Mouse (Mus musculus) forebrain, postnatal 0 days (tissue): Measurements from ENCODE around the gene Lrrc58. TPM values are rescaled to one million over a fixed set of nuclear protein-coding genes. Genes with fewer than 3 reads are reported as not detected.

Experiments
- ATAC-seq: fragments of 200-750 bp; cut with Nextera tagmentation; 2 replicates; pipeline ENCODE4 v1.8.0; 2017; ENCODE audit warnings: mild to moderate bottlenecking, moderate library complexity
- DNase-seq: peaks from one replicate; pipeline ENCODE4 v3.0.0-alpha.2; 2015
- H3K27ac ChIP-seq: fragments of 300-500 bp; sonication (generic); 2 replicates; pipeline ENCODE4 v1.5.1; 2014; ENCODE audit warnings: low read depth, mild to moderate bottlenecking, antibody characterized with exemption, low read length, moderate library complexity, mixed read lengths
- H3K27me3 ChIP-seq: fragments of 300-500 bp; sonication (generic); 2 replicates; pipeline ENCODE4 v1.6.1; 2014; ENCODE audit warnings: mild to moderate bottlenecking, low read length, mixed read lengths; ENCODE audit not compliant: insufficient read depth
- H3K36me3 ChIP-seq: fragments of 300-500 bp; sonication (generic); 2 replicates; pipeline ENCODE4 v1.6.1; 2014; ENCODE audit warnings: mild to moderate bottlenecking, moderate library complexity; ENCODE audit not compliant: insufficient read depth
- H3K4me1 ChIP-seq: fragments of 300-500 bp; sonication (generic); 2 replicates; pipeline ENCODE4 v1.6.1; 2014; ENCODE audit warnings: antibody characterized with exemption; ENCODE audit not compliant: insufficient read depth
- H3K4me2 ChIP-seq: fragments of 300-500 bp; sonication (generic); 2 replicates; pipeline ENCODE4 v1.6.1; 2014; ENCODE audit warnings: low read depth, mild to moderate bottlenecking, moderate library complexity
- H3K4me3 ChIP-seq: fragments of 300-500 bp; sonication (generic); 2 replicates; pipeline ENCODE4 v1.5.1; 2014; ENCODE audit warnings: low read depth, low read length, mixed read lengths
- H3K9ac ChIP-seq: fragments of 300-500 bp; sonication (generic); 2 replicates; pipeline ENCODE4 v1.6.1; 2014; ENCODE audit warnings: mild to moderate bottlenecking
- H3K9me3 ChIP-seq: fragments of 300-500 bp; sonication (generic); 2 replicates; pipeline ENCODE4 v1.6.1; 2016; ENCODE audit warnings: low read length
- CTCF ChIP-seq: sonication (generic); IDR thresholded peaks from 2 replicates; pipeline ENCODE4 v1.5.1; 2016; ENCODE audit warnings: antibody characterized with exemption, control low read depth, low read depth
- WGBS: fragments of 180-500 bp; shearing (Covaris S2); extraction: QIAGEN DNeasy Blood & Tissue Kit; methylation state at CpG from one replicate; pipeline ENCODE4 v1.1.7; 2014; 5-methylcytosine and 5-hydroxymethylcytosine counted together
- polyA plus RNA-seq: library from polyadenylated mRNA; unstranded; fragments of >200 nt; fragmentation: Nextera tagmentation; extraction: Ambion mirVana; gene quantifications from 2 replicates; pipeline ENCODE4 v1.2.1, GENCODE M21; 2015
- total RNA-seq: library from RNA; depleted of rRNA; stranded (reverse); fragments of >200 nt; gene quantifications from 2 replicates; pipeline ENCODE4 v1.2.3, GENCODE M21; 2014

The Lrrc58 gene
- total and polyA plus RNA-seq, 2 experiments from 2014 or later = 43.7 to 97.5 TPM

DNA sequence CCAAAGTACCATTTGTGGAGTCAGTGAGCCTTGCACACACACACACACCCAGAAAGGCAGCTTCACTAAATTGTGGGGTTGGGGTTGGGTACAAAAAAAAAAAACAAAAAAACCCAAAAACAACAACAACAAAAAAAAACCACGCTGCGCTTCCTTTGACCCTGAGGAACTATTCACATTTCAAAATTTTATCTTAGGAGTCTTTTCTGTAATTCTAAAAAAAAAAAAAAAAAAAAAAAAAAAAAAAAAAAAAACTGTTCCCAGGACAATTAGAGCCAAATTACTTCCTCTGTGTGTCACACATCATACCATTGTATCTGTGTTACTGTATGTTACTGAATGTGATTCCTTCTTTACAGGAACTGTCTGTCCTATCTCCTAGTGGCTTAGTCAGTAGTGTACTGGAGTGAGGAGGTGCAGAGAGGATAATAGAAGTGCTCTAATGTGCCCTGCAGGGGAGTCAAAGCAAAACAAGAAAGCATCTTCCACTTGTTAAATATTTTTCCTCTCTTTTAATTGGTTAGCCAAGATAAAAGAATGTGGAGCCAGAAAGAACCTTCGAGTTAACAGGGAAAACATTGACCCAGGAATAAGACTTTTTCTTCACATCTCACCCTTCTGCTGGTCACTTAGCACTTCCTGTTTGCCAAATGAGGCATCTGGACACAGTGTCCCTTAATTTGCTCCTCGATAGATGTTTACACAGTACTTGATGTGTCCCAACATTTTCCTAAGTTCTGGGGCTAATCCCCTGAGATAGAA, 1.5 kb downstream of the Lrrc58 start:
- H3K4me3 ChIP-seq = peak overlapping the region; percentile 98
- H3K36me3 ChIP-seq = no peaks in the 10 kb centered on the region
- ATAC-seq (no peak), DNase-seq (no peak)
- WGBS = 18% methylated on average over 4 of the region's 4 CpGs
- H3K27me3 ChIP-seq = no peaks in the 10 kb centered on the region
- H3K4me2 ChIP-seq = peak overlapping the region; percentile 72
- H3K9ac ChIP-seq = peak overlapping the region; percentile 95
- TF ChIP-seq CTCF = peak; percentile 30
- H3K9me3 ChIP-seq = no peaks in the 10 kb centered on the region
- peaks cover 22% of the 10 kb centered on the region for H3K4me1 ChIP-seq
- H3K27ac ChIP-seq = peak overlapping the region; percentile 100; the same call in 1 of the 2 replicates

DNA sequence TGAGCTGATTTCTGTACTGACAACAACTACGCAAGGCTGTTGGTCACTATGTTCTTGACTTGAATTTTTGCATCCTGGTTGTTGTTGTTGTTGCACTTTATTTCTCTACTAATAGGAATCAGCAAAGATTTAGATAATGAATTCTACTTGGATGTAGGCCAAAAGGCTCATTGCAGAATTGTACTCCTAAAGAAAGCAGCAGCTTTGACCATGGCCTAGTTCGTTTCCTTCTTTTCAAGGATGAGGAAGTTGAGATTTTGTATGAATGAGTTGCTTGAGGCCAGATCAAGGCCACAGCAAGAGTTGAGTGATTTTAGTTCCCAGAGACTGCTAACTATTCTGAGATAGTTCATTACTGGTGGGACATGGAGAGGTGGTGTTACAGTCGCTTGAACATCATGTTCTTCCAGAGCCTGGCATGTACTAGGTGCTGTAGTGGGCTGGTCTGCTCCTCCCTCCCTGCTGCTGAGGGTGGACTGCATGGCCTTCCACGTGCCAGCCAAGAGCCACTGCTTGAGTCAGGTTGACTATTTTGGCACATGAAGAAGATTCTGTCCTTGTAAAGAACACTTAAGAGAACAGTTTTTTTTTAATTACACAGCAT, 3.0 kb downstream of the Lrrc58 start:
- H3K4me3 ChIP-seq = no peak overlapping the region
- TF ChIP-seq CTCF = no peak
- H3K4me2 ChIP-seq = peak overlapping the region; percentile 8; the same call in 1 of the 2 replicates
- DNase-seq (no peak), ATAC-seq (no peak)
- H3K4me1 ChIP-seq = peaks cover 22% of the 10 kb centered on the region
- H3K27me3 ChIP-seq = no peaks in the 10 kb centered on the region
- H3K9ac ChIP-seq = no peak overlapping the region
- no peaks in the 10 kb centered on the region for H3K36me3 ChIP-seq
- H3K27ac ChIP-seq = no peak overlapping the region
- 48% methylated on average over 4 of the region's 4 CpGs for WGBS
- H3K9me3 ChIP-seq = no peaks in the 10 kb centered on the region

- Histone ChIP-seq H3K27ac (no peak overlapping the region), H3K4me3 (no peak overlapping the region), H3K9me3 (no peaks in the 10 kb centered on the region), H3K9ac (no peak overlapping the region), H3K36me3 (peaks cover 17% of the 10 kb centered on the region; the same call in 1 of the 2 replicates), H3K27me3 (no peaks in the 10 kb centered on the region), H3K4me2 (no peak overlapping the region), H3K4me1 (peaks cover 21% of the 10 kb centered on the region)
- no peak for DNase-seq
- no peak for TF ChIP-seq CTCF
- WGBS = 77% methylated on average over 4 of the region's 4 CpGs
- peak; percentile 25; the same call in 1 of the 2 replicates for ATAC-seq
These were observed 6.5 kb downstream of the Lrrc58 start for GRCm38 (mm10) chr16:37874501-37875235.

- no peak for TF ChIP-seq CTCF
- no peak for DNase-seq
- Histone ChIP-seq H3K4me3 (no peak overlapping the region), H3K27ac (no peak overlapping the region), H3K4me2 (no peak overlapping the region), H3K36me3 (peaks cover 40% of the 10 kb centered on the region), H3K4me1 (no peaks in the 10 kb centered on the region), H3K9ac (no peak overlapping the region), H3K27me3 (no peaks in the 10 kb centered on the region), H3K9me3 (no peaks in the 10 kb centered on the region)
- 97% methylated on average over 3 of the region's 3 CpGs for WGBS
- ATAC-seq = no peak
These were observed 9.2 kb downstream of the Lrrc58 start for GRCm38 (mm10) chr16:37877406-37877805.

DNA sequence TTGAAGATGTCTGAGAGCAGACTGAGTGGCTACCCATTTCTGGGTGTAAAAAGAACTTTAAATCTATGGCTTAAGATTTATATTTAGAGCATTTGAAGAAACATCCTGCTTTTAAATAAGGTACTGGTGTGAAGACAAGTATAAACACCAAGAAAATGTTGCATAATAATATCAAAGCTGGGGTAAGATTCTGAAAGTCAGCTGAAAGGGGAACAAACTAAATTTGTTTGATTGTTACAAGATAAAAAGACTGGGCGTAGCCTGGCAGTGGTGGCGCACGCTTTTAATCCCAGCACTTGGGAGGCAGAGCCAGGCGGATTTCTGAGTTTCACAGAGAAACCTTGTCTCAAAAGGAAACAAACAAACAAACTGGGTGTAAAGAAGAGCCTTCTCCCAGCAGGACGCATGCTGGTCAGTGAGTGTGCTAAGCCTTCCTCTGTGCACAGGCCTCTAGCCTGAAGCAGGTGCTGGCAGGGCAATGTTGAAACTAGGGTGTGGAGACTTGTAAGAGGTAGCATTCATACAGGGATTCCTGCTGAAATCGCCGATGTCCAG, 10.8 kb downstream of the Lrrc58 start:
- no peaks in the 10 kb centered on the region for H3K4me1 ChIP-seq
- 81% methylated on average over 7 of the region's 7 CpGs for WGBS
- ATAC-seq = no peak
- DNase-seq = no peak
- peaks cover 51% of the 10 kb centered on the region for H3K36me3 ChIP-seq
- no peak for TF ChIP-seq CTCF
- no peak overlapping the region for H3K4me3 ChIP-seq
- no peak overlapping the region for H3K9ac ChIP-seq
- no peak overlapping the region for H3K27ac ChIP-seq
- no peak overlapping the region for H3K4me2 ChIP-seq
- no peaks in the 10 kb centered on the region for H3K9me3 ChIP-seq
- no peaks in the 10 kb centered on the region for H3K27me3 ChIP-seq

- ATAC-seq = no peak
- Histone ChIP-seq H3K4me3 (no peak overlapping the region), H3K27me3 (no peaks in the 10 kb centered on the region), H3K4me2 (no peak overlapping the region), H3K9me3 (no peaks in the 10 kb centered on the region), H3K9ac (no peak overlapping the region), H3K27ac (no peak overlapping the region), H3K36me3 (peaks cover 51% of the 10 kb centered on the region), H3K4me1 (no peaks in the 10 kb centered on the region)
- WGBS = 97% methylated on average over 4 of the region's 4 CpGs
- no peak for DNase-seq
- TF ChIP-seq CTCF = no peak
These were observed 11.7 kb downstream of the Lrrc58 start for GRCm38 (mm10) chr16:37879750-37880419.
